Mouse (Mus musculus) T-helper 17 cell (primary cell): ENCODE measurements around the gene Lyl1.

Source experiments
- in situ Hi-C, 2 experiments: fragments of 300-600 bp; cut with MboI, MseI; formaldehyde crosslinking; loops; 1 replicate in 1 of 2; 2 replicates in 1 of 2; pipeline ENCODE4 v1.15.1; 2025; ENCODE audit warnings: high pct_unique_total_duplicates in 2 of 2

Gene Lyl1

GRCm38 (mm10) chr8:84738715-84739400 lies 37.6 kb downstream of the Lyl1 start:
- in situ Hi-C loops: no loop called here

- in situ Hi-C loops: no loop called here
Measured at GRCm38 (mm10) chr8:84739401-84739742, 38.1 kb downstream of the Lyl1 start.

- in situ Hi-C loops: no loop called here
Measured at GRCm38 (mm10) chr8:84740895-84741843, 39.9 kb downstream of the Lyl1 start.

DNA sequence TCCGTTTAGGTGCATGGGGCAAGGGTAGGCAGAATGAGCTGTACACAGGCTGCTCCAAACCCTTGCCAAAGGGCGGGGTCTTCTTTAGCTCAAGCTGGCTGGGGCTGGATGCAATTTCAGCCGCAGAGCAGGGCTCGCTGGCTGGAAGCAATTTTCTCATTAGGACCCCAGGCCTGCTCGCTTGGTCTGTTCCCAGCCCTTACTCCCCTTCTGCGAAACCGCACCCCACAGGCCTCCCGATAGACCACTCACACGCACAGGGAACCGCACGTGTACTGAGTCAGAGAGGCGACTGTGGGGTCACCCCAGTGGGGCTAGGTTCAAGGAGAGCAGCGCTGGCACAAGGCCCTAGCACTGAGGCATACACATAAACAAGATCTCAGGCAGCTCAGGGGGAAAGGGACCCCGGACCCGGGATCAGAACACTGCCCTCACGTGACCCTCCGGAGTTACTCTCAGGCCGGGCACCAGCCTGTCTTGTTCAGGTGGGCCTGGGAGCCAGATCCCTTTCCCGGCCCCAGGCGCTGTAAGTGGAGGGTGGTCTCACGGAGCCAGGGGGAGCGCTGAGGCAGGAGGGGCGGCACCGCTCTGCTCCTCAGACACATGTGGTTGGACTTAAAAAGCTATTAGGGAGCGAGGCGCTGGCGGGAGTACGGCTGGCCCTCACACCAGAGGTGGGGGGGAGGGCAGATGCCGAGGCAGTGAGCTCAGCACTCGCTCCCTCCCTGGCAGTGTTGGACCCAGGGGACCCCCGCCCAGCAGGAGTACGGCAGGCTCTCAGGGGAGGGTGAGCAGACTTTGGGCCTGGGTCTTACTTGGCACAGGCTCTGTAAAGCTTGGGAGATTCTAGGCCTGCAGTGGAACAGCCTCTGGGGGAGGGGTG lies 41.2 kb downstream of the Lyl1 start:
- in situ Hi-C loops: no loop called here

DNA sequence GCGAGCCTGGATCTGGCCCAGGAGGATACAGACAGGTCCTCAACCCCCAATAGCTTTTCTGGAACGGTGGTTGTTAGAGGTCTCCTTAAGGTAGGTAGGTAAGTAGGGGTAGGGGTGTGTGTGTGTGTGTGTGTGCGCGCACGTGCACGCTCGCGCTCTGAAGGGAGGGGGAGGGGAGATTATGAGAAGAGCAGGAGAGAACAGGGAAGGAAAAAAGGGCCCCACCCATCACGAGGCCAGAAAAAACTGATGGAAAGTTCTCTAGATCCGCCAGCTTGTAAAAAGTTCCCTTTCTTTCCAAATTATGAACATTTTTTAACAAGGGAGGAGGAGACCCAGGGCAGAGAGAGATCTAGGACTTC lies 41.8 kb downstream of the Lyl1 start:
- in situ Hi-C loops: no loop called here

DNA sequence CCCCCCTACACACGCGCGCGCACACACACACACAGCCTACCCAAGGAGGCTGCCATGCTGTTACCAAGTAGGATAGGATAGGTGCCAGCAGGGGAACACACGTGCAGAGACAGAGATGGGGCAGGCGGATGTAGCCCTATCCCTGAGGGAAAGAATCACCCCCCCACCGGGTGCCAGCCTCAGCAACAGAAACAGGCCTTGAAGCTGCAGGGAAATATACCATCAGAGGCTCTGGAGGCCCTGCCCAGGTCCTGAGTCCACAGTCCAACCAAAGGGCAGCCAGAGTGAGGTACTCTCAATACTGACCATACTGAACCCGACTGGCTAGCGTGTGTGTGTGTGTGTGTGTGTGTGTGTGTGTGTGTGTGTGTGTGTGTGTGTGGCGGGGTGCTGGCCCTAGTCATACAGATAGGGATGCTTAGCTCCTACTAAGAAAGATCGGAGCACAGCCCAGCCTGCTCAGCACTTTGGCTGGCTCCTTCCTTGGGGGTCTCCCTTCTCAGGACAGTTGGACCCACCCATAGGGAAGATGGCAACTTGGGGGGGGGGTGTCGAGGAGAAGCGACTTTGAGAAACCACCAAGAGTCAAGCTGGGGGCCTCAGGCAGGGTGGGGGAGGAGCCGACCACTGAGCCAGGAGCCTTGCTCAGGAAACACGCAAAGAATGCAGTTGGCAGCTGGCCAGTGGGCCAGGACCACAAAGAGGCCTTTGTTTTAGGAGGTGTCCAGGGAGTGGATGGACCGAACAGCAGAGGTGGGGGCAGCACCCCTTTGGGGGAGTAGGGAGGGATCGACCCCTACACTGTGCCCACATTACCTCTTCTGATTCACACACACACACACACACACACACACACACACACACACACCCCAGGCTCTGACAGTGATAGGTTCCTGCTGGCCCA lies 42.5 kb downstream of the Lyl1 start:
- in situ Hi-C loops: no loop called here

- in situ Hi-C loops: loop anchor here in 1 of 2 experiments (5.0 kb wide), 1 partner anchor 52 kb away; no protein-coding TSS in a partner anchor
Measured at GRCm38 (mm10) chr8:84745032-84745925, 44.0 kb downstream of the Lyl1 start.

GRCm38 (mm10) chr8:84749519-84749918 lies 48.3 kb downstream of the Lyl1 start:
- in situ Hi-C loops: loop anchor here in 1 of 2 experiments (5.0 kb wide), 1 partner anchor 48 kb away; no protein-coding TSS in a partner anchor

DNA sequence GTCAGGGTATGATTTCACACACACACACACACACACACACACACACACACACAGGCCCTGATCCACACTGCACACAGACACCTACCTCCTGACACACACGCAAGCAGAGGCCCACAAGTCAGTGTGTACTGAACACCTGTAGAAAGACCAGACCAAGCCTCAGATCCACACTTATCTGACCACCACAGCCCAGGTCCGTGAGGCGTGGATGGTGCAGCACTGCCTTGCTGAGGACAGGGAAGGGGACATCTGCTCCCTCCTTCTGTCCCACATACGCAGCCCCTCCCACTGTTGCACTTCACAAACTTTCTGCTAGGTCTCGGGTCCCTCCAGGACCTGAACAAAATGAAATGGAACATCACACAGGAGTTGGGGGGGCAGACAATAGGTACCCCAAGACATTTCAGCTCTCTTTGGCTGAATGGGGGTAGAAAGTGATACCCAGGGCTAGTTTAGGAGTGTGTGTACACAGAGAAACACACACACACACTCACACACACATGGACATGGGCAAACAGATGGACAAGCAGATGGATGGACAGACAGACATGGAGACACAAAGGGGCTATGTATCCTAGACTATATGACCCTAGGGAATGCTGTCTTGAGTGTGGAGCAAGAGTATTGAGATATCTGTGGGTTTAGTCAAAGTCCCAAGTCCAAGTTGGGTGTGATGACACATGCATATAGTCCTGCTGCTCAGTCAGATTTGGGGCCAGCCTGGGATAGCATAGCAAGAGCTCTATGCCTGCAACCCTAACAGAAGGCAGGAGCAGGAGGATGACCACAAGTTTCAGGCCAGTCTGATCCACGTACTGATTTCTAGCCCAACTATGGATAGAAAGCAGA lies 51.7 kb downstream of the Lyl1 start:
- in situ Hi-C loops: loop anchor here in 1 of 2 experiments (10.0 kb wide), 1 partner anchor 1738 kb away; no protein-coding TSS in a partner anchor
